Mouse (Mus musculus) frontal cortex, postnatal 25 days (tissue): ENCODE measurements around the gene Wdr5.
"Not testable (repeated sequence)": the region's sequence is repeated elsewhere in the genome, so short reads cannot be mapped to it uniquely, and the experiment has no call there.

Experiments
- DNase-seq, 2 experiments: peaks; one replicate each; pipeline ENCODE4 v3.0.0; 2022; ENCODE audit warnings: low spot score in 2 of 2

Wdr5 gene

DNA sequence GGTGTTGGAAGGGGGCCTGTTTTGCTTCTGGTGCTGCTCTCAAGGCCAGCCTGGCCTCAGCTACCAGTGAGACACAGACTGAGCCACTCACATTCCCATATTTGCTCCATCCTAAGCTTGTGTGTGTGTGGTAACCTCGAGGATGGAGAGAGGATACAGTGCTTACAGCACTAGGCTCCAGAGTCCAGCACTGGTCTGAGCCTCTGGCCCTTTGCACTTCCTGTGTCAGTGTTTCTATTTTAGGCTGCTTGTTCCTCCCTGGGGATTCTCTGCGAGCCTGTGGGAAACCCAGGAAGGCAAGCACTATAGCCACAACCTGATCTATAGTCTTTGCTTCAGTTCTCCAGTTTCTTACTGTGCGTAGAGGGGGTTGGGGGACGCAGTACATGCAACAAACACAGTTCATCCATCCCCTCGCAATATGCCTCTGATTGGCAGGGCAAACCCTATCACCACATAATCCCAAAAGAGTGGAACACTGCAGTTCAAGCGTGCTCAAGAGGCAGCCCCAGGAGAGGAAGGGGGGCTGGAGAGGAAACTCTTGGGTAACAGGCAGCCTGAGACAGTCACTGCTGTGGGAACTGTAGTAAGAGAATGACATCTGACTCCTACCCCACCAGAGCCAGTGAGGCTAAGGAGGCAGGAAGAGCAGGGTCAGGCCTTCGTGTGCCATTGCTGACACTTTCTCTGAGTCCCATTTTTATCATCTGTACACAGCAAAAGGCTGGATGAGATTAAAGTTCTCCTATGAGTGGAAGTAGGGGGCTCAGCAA is 10.7 kb upstream of the Wdr5 start:
- no peak for DNase-seq

DNA sequence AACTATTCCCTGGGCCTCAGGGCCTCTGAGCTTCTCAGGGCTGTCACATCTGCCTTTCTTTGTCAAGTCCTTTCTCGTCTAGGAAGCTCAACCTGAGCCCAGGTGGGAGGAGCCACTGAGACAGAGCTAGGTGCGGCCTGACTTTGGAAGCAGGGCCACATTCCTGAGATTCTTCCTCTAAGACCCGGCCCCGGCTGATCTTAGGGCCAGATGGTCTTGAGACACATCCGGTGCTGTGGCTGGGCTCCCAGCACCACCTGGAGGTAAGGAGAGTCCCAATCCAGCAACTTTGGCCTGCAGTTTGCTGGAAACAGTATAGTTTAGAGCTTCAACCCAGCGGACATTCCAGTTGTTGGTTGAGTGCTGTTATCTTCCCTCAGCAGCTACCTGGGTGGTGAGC is 9.4 kb upstream of the Wdr5 start:
- DNase-seq: no peak

DNA sequence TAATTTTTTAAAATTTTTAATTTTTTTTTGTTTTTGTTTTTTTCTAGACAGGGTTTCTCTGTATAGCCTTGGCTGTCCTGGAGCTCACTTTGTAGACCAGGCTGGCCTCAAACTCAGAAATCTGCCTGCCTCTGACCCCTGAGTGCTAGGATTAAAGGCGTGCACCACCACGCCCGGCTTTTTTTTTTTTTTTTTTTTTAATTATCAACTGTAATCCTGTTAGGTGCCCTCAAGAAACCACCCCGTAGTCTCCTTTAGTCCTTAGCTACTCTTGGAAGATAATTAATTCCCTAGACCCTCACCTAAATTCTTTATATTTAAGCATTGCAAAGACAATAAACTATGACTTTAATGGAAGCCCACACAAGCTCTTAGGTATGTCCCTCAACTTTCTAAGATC is 8.3 kb upstream of the Wdr5 start:
- not testable (repeated sequence) for DNase-seq

DNA sequence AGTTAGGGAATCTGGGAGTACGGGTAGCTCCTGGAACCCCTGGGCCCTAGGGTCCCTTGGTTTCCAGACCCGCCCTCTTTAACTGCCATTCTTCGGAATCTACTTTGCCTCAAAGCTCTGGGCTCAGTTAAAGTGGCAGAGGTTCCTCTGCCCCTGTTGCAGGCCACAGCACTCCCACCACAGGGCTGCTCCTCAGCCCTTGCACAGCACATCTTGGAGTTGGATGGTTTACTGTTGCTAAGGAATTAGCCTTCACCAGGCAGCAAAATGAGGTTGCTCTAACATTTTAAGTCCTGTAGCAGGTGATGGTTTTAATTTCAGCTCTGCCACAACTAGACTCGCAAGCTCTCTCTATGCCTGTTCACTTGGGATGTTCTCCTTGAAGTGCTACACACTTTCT is 7.4 kb upstream of the Wdr5 start, which contains the start of gene Brd3:
Gene Brd3, minus strand, starts transcription at position 101 of the 400 bp plus-strand sequence.
- no peak for DNase-seq

DNA sequence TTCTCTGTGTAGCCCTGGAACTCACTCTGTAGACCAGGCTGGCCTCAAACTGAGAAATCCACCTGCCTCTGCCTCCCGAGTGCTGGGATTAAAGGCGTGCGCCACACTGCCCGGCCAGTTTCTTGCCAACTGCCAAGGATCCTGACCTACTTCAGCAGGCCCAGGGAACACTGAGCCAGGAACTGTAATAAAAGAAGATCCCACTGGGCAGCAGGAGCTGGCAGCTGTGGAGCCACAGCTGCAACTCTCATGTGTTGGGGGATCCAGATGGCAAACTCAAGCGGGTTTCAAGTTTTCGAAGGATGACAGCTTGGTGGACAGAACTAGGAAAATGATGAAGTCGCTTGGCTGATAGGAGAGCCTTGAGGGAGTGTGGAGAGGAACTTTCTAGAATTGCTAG is 4.3 kb upstream of the Wdr5 start:
- no peak for DNase-seq

DNA sequence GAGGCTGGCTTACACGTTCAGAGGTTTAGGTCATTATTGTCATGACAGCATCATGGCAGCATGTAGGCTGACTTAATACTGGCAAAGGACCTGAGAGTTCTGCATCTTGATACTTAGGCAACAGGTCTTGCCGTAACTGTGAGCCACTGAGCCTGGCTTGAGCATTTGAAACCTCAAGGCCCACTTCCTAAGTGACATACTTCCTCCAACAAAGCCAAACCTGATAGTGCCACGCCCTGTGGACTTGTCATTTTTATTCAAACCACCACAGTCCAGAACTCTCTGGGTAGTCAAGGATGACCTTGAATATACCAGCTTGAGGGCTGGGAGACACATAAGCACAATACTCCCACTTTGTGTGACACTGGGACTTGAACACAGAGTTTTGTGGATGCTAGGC is 2.0 kb upstream of the Wdr5 start:
- no peak for DNase-seq

DNA sequence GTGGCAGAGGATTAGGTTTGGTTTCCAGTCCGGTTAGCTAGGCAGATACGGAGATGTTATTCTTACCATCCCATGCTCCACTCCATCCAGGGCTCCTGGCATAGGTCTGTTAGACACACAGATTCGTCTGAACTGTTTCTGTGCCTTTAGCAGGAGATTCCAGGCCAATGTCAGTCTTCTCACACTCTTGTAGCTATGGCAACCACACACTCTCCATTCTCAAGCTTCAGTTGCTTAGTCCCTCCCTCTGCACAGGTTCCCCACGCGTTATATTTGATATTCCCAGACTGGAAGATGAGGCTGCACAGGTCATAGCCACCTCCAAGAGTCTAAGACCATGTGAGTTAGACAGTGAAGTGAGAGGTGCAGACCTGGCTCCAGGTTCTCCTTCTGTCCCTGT is 1.1 kb upstream of the Wdr5 start:
- no peak for DNase-seq

DNA sequence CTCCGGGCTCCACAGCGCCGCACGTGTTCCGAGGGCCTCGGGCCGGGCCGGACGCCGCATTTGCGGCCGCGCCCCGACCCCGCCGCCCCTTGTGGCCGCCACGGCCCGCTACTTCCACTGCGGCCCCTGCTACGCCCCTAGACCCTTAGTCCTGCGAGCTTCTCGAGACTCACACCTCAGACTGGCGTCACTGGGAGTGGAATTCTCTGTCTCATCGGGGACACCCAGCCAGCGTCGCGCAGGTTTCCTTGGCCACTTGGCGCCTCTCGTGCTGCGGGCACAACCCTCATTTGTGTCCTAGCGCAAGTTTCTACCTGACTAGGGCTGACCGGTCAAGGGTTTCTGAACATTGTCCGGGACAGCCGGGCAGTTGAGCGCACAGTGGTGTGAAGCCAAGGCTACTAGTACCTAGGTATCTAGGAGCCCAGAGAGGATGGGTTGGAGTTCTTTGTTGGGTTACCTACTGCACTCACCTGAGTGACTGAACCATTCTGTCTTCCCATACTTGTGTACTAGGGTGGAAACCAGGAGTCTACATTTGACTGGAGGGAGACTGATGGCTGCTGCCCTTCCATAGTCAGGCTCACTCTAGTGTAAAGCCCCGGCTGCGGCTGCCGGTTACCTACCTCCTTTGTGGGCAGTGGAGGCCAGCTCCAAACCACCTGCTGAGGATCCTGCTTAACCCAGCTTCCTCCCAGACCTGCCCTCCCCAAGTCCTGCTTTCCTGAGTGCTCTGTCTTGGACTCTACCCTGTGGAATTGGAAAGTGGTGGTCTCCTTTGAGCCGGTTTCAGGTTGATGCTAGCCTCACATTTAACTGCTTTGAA is 597 bp downstream of the Wdr5 start:
- DNase-seq: no peak

DNA sequence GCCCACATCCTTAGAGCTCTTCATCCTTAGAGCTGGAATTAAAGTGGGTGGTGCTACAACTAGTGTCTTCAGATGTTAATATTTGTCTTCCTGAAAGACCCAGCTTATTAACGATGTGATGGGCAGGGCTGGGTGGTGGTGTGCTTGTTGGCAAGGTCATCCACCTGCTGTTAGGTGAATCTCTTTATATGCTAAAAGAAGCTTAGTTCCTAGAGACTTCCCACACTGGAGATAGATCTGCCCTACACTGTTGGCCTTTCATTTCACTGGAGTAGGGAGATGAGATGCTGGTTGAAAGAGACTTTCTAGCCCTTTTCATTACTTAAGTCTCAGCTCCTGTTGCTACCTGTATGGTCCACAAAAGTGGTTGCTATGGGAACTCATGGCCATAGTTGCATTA is 1.3 kb downstream of the Wdr5 start:
- no peak for DNase-seq

DNA sequence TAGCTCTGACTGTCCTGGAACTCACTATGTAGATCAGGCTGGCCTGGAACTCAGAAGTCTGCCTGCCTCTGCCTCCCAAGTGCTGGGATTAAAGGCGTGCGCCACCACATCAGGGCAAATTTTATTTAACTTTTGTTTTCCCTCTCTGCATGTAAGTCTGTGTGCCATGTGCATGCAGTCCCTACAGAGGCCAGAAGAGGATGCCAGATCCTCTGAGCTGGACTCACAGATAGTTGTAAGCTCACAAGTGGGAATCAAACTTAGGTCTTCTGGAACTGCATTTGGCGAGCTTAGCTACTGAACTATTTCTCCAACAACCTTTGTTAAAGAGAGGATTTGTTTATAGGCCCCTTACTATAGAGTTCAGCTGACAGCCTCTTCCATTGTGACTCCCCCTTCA is 3.3 kb downstream of the Wdr5 start:
- DNase-seq: no peak

DNA sequence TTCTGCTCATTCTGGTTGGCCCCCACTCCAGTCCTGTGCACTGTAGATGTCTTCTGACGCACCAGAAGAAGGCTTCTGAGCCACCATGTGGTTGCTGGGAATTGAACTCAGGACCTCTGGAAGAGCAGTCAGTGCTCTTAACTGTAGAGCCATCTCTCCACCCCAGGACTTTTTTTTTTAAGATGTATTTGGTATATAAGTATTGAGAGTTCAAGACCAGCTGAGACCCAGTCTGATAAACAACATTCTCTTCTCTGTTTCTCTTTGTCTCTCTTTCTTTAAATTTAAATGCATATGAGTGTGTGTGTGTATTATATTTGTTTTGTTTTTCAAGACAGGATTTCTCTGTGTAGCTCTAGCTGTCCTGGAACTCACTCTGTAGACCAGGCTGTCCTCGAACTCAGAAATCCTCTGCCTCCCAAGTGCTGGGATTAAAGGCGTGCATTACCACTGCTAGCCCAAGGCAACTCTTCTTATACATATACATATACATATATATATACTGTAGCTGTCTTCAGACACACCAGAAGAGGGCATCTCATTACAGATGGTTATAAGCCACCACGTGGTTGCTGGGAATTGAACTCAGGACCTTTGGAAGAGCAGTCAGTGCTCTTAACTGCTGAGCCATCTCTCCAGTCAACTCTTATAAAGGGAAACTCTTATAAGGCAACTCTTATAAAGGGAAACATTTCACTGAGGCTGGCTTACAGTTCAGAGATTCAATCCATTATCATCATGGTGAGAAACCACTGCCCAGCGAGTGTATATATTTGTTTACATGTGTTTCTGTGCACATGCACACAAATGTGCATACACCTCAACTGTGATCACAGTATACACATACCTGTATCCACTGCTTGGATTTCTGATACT is 23.7 kb downstream of the Wdr5 start:
- not testable (repeated sequence) for DNase-seq

DNA sequence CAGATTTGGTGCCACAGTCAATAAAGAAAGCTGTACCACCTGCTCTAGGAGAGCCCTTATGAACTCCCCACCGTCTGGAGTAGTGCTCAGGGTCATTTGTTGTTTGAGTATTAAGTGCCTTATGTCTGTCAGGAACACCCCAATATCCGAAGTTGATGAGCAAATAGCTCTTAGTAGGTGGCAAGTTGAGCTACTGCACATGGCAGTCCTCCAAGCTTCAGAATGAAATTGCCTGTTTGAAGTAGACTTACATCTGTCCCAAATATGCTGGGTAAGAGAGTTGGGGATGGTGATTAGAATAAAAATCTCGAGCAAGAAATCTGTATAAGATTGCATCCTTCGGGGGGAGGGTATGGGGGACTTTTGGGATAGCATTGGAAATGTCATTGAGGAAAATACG is 24.4 kb downstream of the Wdr5 start:
- DNase-seq: no peak

DNA sequence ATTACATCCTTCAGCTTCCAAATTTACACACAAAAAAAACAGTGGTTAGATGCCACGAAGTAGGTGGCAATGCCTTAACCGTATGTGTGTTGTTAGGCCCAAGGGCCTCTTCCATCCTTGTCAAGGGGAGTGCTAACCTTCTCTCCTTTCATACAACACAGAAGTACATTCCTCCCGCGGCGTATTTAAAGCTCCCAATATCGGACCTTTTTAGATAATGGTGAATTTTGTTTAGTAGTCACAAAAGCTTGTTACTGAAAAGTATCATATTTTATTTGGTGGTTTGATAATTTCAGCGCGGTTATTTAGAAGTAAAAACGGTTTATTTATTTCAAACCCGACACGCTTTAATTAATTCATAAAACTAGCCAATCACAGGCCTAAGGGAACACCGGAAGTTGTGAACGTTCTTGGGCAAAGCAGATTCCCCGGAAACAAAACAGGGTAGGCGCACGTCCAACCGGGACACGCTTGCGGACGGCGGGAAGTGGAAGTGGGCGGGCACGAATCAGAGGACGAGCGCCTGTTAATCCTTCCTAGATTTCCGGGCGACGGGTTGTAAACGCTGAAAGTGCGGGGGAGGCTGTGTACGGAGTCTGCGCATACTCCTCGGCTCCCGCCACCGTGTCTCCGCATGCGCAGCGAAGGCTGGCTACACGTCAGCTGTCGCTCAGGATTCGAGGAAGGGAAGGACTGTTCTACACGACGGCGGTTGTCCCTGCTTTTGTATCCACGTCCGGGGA is 25.0 kb downstream of the Wdr5 start:
- peak; percentile 94 to 98 for DNase-seq

DNA sequence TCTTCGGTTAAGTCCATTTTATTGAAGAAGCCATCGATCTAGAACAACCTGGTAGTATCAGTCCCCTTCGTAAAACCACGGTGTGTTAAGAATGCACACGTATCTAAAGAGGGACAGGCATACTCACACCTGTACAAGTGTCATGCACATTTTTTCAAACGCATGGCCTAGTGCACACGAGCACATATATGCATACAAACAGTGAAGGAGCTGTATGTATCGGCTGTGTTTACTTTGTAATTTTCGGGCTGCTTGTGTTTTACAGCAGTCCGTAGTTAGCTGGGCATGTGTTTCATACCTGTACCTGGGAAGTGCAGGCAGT is 25.5 kb downstream of the Wdr5 start:
- DNase-seq: no peak

DNA sequence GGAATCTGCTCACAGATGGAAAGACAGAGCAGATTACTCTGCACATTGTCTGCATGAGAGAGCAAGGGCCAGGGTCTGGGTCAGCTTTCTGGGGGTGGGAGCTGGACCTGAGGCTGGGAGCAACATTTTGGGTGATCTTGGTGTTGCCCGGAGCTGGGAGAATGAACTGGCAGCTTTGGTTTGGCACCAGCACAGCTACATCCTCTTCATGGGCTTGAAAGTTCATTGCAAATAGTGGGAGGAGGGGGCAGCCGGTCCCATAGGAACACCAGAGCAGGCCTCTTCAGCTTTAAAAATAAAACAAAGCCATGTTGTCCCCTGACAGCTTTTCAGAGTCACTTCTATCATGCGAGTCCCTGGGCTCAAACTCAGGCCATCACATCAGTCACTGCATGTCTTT is 26.3 kb downstream of the Wdr5 start:
- DNase-seq: no peak

DNA sequence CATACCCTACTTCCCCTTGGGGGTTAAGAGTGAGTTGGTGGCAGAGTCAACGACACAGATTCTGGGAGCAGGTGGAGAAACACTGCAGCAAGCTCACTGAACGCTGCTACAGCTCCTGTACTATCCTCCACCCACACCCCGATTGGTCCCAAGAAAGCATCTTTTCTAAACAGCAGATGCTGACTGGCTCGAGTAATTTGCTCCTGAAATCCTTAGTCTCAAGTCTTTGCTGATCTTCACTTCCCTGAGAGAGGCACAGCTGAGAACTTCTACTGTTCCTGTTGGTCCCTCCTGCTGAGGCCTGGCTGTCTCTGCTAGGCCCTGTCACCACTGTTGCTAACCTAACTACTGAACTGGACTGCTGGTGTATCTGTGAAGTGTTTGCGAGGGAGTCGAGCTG is 29.7 kb downstream of the Wdr5 start:
- DNase-seq: no peak

DNA sequence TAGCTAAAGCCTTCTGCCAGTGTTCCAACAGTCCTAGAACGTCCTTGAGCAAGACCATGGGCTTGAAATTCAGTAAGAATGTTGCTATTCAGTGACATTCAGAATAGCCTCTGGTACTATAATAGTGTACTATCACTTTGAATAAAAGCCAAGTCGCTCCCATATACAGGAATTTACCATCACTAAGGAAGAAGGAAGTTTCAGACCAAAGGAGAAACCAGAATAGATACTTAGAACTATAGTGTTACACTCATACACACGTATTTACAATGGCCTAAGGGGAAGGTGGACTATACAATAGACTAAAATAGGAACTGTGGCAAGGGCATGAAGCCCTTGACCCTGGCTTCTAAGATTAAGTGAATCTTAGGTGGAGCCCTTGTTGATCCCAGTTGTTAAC is 30.6 kb downstream of the Wdr5 start:
- DNase-seq: not testable (repeated sequence)

DNA sequence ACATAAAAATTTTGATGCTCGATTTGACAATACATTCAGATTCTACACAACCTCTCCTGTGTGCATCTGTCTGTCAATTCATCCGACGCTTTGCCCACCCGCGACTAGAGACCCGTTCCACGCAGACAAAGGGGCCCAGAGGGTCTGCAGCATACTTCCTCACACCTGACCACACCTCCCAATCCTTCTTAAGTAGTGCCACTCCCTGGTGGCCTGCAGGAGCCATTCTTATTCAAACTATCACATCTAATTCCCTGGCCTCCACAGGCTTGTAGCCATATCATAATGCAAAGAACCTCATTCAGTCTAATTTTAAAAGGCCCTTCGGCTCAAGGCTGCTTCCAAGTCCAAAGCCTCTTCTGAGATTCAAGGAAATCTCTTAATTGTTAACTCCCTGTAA is 31.1 kb downstream of the Wdr5 start:
- not testable (repeated sequence) for DNase-seq

DNA sequence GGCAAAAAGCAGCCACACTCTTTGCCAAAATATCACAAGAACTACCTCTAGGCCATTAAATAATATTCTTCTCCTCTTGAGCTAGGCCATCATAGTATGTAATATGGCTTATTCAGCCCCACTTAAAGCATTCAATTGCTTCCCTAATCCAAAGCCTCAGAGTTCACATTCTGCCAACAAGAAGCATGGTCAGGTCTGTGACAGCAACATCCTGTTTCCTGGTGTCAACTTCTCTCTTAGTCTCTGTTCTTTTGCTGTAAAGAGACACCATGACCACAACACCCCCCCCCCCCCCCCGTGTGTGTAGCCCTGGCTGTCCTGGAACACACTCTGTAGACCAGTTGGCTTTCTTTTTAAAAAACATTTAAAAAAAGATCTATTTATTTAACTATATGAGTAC is 32.4 kb downstream of the Wdr5 start:
- no peak for DNase-seq

DNA sequence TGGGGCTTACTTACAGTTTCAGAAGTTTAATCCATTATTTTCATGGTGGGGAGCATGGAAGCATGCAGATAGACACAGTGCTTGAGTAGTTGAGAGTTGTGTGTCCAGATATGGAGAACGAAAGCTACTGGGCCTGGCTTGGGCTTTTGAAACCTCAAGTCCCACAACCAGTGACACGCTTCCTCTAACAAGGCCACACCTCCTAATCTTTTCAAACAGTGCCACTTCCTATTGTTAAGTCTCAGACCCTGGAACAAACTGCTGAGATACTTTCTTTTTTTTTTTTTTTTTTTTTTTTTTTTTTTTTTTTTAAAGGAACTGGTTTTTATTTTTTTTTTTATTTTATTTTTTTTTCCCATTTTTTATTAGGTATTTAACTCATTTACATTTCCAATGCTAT is 33.0 kb downstream of the Wdr5 start:
- no peak for DNase-seq

DNA sequence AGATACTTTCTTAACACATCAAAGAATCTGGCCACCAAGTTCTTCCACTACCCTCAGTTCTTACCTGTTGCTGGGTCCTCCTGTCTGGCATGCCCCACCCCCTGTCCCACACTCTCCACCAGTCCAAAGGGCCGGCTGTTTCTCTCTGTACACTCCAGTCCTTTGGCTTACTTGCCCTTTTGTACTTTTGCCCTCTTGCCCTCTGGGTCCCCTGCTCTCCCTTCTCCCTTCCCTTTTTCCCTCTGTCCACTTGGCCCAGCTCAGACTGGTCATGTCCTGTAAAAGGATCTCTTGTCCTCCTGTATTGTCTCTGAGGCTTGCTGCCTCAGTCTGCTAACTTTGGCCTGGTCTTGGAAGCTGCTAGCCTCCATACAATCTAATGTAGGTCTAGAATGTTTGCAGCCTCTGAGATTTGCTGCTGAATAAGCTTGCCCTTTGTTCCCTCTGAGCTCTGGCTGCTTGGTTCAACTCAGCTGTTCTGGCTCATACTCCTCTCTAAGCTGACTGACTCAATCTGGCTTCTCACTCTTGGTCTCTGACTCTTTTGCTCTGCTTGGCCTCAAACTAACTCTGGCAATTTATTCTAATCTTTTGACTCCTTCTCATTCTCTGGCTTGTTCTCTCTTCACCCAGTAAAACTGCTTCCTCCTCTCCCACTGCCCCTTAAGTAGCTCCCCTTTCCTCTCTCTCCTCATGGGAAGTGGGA is 33.9 kb downstream of the Wdr5 start:
- DNase-seq: no peak
